Mouse (Mus musculus): ENCODE measurements around the gene Ell.

Gene Ell

DNA sequence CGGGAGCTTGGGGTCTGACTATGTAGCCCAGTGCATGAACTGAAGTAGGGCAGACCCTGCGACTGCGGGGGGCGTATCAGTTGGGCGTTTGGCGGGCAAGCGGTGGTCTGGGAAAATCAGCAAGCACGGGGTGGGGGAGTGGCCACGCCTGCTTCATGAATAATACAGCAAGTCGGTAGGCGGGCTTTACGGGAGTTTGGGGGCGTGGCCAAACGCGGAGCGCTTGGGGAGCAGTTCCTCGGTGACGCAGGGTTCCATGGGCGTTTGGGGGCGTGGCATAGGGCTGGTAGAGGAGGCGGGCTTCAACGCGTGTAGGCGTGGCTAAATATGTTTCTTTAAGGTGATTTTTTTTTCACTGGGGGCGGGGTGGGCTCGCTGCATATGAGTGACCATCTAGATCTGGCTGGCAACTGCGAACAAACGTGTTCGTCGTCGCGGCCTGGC lies 602 bp upstream of the Ell start:
- DNase-seq = peak; percentile 99

DNA sequence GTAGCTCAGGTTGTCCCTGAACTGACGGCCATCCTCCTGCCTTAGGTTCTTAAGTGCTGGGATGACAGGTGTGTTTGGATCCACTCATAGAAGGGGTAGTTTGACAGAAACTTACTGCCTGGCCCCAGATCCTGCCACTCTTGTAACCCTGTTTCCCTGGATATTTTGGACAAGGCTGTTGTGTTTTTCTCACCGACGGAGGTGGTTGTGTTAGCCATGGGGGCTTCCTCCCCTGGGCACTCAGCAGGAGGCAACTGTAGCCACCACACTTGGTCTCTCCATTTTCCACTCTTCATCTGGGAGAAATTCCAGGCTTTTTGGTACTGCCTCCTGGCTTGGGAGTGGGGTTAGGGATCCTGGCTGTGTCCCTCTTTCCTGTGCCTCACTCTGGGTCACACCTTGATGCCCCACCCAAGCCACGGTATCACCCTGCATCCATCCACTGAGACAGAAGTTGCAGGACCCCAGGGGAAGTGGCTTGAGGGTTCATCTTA lies 803 bp downstream of the Ell start:
- no peak for DNase-seq

DNA sequence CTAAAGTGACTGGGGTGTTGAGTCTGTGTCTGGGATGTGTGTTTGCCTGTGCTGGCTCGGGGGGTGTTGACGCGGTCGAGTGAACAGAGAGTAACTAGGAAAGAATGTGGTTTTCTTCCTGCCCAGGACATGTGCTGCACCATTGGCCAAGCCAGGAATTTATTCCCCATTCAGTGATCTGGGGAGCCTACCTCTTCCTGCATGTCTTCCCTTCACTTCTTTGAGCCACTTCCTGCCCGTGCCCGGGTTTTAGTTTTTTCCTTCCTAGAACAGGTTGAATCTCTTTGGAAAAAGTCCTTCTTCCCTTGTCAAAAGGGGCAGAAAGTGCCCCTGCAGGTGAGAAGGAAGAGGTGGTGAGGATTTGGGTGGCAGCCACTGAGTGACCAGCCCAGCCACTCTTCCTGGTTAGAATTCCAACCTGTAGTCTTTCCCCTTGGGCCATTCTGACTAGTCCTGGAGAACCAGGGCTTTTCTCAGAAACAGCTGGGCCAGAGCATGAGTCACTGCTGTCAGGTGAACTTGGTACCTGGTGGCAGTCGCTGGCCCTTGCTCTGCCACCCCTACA lies 1.3 kb downstream of the Ell start:
- no peak for DNase-seq

DNA sequence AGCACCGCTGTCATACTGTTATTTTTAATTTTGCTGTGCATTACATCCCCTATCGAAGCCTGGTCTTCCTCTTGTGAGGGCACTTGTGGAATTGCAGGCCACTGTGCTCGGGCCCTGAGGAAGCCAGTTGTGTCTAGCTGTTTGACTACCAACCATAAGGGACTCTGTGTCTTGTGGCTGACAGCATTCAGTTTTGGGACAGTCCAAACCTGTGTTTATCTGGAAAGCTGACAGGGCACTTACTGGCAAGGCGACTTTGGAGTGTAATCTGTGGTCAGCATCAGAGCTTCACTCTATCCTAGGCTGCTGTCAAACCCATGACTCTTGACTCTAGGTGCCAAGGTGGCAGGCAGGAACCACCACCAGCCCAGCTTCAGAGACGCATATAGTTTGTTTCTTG lies 1.8 kb downstream of the Ell start:
- no peak for DNase-seq

DNA sequence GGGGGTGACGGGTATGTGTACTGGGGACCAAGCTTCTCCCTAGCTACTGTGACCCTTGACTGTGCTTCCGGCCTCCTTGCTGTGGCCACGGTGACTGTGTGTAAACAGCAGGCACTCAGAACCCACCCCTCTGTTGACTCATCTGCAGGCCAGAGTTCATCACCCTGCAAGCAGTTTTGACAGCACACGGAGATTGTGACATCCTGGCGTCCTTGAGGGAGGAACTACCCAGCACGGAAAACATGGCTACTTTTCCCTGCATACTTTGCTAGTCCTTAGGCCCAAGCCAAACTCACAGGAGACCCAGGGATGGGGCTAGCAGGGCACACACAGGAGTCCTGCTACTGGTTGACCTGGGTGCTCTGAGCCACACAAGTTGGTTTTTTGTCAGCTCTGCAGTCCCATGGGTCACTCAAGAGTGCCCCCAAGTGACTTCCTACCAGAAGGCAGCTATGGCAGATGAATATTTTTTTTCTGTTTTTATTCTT lies 5.0 kb downstream of the Ell start:
- no peak for DNase-seq

DNA sequence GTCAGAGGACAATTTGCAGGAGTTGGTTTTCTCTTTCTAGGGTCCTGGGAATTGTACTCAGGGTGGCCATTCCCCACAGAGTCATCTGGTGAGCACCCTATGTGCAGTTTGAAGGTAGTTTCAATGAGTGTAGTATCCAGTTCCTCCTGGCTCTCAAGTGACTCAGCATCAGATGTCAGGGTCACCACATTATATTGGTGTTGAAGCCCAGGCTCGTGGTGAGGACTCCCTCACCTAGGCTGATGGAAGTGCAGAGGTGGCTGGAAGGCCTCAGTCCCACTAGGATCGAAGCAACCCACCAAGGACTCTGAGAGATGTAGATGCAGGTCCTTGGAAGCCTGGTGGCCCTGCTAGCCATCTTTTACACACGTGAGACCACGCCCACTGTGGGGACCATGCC lies 7.2 kb downstream of the Ell start:
- no peak for DNase-seq

DNA sequence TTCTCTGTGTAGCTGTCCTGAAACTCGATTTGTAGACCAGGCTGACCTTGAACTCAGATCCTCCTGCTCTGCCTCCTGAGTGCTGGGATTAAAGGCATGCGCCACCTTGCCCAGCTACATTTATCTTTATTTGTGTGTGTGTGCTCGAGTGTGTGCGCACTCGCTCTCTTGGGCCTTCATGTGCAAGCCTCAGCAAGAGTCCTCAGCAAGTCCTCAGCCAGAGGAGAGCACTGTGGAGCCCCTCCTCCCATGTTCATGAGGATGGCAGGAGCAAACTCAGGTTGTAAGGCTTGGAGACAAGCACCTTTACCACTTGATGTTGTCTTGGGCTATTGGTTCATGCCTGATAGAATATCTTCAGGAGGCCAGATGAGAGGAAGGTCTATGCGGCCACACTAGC lies 8.5 kb downstream of the Ell start:
- no peak for DNase-seq

DNA sequence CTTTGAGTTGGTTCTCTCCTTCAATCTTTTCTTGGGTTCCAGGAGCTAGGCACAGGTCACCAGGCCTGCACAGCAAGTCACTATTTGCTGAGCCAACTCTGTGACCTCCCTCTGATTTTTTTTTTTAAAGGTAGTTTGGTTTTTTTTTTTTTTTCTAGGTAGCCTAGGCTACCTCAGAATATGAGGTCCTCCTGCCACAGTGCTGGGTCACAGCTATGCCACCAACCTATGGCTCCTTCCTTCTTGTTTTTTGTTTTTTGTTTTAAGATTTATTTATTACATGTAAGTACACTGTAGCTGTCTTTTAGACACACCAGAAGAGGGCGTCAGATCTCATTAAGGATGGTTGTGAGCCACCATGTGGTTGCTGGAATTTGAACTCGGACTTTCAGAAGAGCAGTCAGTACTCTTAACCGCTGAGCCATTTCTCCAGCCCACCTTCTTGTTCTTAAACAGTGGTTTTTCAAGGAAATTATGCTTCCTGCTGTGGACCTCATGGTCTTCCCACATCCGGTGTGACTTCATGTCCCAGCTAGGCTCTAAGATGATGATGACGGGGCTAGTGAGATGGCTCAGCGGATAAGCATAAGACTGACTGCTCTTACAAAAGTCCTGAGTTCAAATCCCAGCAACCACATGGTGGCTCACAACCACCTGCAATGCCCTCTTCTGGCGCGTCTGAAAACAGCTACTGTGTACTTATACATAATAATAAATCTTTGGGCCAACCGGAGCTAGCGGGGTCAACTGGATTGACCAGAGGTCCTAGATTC lies 10.3 kb downstream of the Ell start:
- no peak for DNase-seq

DNA sequence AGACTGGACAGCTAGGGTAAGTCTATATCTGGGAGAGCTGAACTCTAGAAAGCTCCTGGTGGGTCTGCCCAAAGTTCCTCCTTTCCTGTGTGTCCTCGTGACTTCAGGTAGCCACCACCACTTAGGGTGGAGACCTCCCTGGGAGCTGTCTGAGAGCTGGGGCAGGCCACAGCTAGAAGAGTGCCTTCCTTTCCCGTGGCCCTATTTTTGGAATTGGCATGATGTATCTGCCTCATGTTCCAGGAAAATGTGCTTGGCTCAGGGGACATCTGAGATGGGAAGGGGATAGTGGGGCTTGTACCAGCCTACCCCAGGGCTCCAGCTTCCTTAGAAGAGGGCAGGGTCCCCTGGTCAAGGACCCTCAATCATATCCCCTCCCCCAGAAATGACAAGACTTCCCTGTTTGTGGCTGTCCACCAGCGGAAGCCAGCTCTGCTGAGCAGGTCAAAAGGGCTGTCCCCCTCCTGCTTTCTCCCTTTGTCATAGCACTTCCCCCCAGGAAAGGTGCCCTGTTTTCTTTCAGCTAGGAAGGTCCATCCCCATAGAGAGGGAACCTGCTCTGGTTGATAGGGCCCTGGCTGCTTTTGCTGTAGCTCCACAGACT lies 12.4 kb downstream of the Ell start:
- DNase-seq = no peak

DNA sequence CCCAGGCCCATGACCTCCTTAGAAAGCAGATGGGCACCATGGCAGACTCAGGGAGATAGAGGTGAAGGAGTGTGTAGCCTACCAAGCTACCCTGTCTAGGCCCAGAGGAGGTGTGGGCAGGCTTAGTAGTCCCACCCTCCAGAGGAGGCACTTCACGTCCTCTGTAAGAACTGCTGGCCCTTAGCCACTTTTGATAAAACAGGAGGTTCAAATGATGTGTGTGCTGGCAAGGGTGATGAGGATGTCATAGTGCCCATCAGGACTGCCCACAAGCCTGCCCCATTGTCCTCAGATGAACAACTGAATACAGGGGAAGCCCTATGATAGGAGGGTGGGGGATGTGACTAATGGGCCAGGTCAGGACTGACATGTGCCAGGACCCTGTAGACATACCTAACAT lies 13.6 kb downstream of the Ell start:
- peak; percentile 59 for DNase-seq

DNA sequence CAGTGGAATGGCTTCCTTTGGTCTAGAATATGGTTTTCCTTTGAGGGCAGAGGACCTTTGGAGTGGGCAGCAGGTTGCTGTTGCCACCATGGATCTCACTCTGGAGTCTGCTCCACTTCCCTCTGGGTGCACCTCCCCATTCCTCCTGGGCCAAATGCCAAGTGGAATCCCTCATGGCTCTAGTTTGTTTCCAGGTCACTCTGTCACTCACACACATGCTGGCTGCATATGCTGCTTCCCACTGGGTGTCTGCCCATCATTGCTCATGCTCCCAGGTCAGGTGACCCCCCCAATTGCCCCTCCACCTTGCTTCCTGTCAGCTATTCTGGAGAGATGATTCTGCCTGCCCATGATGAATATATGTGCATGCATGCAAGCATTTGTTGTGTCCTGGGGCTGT lies 14.5 kb downstream of the Ell start:
- DNase-seq = no peak

DNA sequence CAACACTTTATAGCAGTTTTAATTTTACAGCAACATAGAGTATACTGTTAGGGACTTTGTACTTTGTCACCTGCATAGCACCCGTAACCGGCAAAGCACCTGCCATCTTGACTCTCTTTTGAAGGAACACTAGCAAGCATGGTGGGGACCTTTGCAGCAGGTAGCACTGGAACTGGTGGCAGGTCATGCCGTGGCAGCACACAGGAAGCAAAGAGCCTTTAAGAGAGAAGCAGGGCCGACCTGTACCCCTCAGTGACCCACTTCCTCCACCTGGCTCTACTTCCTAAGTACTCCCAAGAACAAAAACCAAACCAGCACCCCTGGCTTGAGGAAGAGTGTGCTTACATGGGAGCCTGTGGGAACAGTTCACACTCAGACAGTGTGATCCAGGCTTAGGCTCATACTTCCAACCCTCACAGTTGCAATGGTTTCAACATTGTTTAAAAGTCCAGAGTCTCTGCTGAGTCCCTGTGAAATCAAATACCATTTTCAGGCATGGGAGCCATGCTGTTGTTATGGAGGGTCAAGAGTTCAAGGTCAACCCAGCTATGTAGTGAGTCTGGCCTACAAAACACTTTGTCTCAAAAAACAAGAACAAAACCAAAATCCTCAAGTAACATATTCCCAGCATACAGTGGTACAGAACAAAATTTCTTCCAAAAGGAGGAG lies 16.0 kb downstream of the Ell start:
- DNase-seq = no peak

DNA sequence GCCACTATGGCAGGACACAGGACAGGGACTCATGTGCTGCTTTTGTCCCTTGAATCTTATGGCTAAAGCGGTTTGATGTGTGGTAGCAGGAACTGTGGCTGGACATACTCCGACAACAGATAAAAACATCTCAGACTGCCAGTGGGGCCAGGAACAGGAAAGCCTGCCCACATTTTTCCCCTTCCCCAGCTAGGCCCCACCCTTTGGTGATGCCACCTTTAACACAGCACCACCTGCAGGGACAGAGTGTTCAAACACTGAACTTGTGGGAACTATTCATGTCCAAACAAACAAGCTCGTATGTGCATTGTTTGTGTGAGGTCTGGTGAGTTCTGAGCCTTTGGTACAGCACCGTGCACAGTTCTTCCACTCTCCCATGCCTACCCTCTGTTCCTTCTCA lies 19.1 kb downstream of the Ell start:
- no peak for DNase-seq

DNA sequence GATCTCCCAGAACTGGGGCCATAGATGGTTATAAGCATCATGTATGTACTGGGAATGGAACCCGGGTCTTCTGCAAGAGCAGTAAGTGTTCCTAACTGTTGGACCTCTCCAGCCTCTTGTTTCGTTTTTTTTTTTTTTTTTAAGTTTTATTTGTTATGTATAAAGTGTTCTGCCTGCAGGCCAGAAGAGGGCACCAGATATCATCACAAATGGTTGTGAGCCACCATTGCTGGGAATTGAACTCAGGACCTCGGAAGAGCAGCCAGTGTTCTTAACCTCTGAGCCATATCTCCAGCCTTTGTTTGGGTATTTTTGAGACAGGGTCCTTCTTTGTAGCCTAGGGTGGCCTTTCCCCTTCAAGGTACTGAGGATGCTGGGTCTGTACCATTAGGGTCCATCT lies 19.7 kb downstream of the Ell start:
- no peak for DNase-seq

DNA sequence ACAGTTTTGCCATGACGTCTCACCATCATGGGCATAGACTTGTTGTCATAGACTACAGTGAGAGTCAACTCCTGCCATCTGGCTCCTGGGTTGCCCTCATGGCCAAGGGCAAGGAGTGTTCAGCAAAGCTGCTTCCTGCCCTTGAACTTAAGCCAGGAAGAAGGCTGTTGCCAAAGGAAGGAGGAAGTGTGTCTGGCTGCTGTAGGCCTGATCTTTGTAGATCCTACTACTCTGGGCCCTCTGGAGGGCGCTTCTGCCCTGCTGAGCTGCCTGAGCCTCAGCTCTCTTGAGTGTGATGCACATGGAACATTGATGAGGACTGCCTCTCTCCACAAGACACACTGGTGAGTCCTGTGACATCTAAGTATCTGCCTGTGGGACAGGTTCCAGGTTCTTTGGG lies 20.8 kb downstream of the Ell start:
- DNase-seq = peak; percentile 83

DNA sequence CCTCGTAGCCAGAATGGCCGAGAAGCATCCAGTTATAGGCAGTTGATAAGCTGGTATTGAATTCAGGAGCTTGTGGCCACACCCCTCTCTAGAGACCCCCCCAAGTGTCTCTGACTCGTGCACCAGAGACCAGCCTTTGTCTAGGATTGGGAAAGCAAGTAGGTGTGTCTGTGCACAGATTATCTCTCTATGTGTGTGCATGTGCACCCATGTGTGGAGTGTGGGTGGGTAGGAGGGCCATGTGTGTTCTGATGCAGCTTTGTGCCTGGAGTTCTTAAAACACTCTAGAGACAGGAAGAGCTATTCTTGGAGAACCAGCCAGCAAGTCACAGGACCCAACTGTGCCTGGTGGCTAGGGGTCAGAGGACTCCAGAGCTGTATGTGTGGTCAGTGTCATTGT lies 21.3 kb downstream of the Ell start:
- peak; percentile 78 for DNase-seq

DNA sequence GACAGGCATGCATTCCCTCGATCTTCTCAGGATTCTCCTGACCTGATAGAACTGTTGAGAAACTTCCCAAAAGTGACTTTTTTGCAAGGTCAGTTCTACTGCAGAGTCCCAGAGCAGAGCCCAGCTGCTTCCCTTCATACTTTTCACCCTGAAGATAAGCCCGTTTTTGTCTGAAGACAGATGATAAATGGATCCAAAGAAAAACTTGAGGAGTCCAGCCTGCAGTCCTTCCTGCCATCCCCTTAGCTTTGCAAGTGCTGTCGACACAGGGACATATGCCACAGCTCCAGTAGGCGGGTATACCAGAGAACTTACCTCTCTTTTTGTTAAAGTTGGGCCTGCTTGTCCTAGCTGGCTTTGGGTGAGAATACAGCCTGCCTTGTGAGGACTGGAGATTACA lies 22.1 kb downstream of the Ell start:
- DNase-seq = no peak

DNA sequence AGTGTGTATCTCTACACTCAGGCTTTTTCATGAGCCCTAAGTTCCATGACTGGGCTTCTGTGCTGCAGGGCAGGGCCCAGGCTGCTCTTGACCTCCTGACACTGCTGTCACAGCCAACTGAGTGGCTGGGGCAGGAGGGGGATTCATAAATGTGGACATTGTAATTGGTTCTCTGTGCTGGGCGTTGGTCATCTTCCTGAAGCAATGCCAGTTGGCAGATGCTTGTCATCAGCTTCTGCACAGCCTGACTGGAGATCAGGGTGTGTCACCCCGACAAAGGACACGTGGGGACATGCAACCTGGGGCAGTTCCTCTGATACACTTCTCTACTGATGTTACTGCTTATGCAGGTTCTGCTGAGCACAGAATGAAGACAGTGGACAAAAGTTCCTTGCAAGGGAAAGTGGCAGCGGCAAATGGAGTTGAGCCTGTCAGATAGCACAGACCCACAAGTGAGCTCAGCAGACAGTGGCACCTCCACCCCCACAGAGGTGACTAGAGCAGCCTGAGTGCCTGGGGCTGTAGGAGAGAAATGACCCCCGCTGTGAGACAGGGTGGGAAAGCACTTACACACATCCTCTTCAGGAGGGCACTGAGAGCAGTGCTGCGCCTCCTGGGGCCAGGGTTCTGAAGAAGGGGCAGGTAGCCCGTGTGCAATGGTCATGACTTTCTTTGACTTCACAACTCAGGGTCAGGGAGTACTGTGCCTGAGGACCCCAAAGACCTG lies 22.7 kb downstream of the Ell start:
- DNase-seq = peak; percentile 87

DNA sequence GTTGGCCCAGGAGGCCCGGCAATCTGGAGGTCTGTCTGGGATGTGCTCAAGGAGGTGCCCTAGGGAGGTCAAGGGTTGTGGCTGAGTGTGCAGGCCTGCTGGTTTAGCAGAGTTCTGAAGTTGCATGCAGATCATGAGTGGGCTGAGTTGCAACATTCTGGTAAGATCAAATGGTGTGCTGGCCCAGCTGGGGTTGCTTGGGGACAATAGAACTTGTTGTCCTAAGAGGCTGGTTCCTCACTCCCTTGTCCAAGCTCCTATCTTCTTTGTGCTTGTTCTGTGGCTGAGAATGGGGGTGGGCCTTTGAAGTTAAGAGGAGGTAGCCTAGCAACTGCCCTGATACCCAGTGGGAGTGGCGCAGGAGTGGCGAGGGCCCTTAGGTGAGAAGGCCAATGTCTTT lies 23.5 kb downstream of the Ell start:
- DNase-seq = peak; percentile 48

DNA sequence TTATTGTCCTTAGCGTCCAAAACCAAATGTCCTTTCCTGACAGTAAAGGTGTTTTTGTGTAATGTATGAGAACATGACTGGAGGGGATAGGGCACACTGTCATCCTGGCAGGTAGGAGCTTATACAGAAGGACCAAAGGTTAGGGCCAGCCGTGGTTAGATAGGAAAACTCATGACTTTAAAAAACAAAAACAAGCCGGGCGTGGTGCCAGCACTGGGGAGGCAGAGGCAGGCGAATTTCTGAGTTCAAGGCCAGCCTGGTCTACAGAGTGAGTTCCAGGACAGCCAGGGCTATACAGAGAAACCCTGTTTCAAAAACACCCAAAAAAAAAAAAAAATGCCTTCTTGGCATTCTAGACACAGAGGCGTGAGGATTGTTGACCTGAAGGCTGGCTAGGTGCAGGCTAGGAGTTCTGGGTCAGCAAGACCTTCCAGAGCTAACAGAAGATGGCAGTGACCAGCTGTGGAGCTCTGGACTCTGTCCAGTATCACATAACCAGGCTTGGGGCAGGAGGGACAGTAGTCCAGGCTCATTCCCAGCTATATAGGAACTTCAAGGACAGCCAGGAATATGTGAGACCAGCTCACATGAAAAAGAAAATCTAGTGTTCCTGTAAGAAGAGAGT lies 24.6 kb downstream of the Ell start:
- no peak for DNase-seq

DNA sequence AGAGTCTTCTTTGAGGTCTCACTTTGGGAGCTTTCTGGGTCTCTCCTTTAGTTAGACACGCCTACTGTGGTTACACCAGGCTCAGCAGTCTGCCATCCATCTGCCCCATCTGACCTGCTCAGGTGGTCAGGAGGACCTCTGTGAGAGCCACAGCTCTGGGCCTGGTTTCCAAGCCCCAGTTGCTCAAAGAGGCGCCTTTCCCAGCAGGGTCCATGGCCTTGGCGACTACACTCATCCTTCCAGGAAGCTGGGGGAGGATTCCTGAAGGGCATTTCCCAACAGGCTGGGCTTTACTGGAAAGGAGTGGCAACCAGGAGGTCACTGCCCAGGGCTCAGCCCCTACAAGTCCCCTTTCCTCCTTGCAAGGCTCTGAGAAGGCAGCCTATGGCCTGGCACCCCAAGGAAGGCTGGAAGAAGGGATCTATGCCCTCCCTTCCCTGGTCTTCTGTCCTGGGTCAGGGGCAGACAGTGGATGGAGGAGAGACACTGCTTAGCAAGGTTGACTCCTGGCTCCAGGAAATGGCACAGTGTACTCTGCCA lies 25.5 kb downstream of the Ell start:
- DNase-seq = no peak

DNA sequence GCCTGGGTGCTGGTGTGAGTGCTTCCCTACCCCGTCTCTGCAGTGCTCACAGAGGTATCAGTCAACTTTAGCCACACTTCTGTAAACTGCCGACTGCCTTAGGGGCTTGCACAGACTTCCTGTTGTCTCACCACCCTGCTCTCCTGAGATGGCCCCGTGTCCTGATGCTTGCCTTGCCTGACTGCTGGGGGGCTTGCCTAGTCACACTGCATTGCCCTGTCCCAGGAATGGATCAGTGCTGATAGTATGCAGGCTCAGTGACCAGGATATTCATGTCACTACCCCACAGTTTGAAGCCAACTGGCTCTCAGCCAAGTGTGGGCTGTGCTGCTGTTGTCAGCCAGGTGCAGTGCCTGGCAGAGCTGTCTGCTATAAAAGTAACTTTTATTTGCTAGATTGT lies 26.3 kb downstream of the Ell start:
- DNase-seq = no peak
